Mouse (Mus musculus) cortical plate, adult 2 months (tissue): ENCODE data around the gene Polr2i.

Source experiments
- CTCF ChIP-seq: fragments of 200-500 bp; IDR thresholded peaks from 2 replicates; pipeline ENCODE4 v1.5.1; 2011; ENCODE audit warnings: mild to moderate bottlenecking, control low read depth, low read length; ENCODE audit not compliant: insufficient read depth; ENCODE audit errors: extremely low read depth
- POLR2A ChIP-seq: fragments of 200-500 bp; IDR thresholded peaks from 2 replicates; pipeline ENCODE4 v1.6.1; 2011; ENCODE audit warnings: mild to moderate bottlenecking, low read length, control low read depth; ENCODE audit not compliant: insufficient read depth; ENCODE audit errors: extremely low read depth

- no peak for TF ChIP-seq CTCF
- TF ChIP-seq POLR2A: peak; percentile 11; the same call in 1 of the 2 replicates
Measured at GRCm38 (mm10) chr7:30184641-30185348, 47.0 kb upstream of the Polr2i start.
